Mouse (Mus musculus): ENCODE results near the gene Rcan1. TPM values are rescaled to one million over a fixed set of nuclear protein-coding genes. Genes with fewer than 3 reads are reported as not detected.

Gene Rcan1
- total RNA-seq, 2 experiments from 2014 or later = 87.4 to 90.2 TPM

DNA sequence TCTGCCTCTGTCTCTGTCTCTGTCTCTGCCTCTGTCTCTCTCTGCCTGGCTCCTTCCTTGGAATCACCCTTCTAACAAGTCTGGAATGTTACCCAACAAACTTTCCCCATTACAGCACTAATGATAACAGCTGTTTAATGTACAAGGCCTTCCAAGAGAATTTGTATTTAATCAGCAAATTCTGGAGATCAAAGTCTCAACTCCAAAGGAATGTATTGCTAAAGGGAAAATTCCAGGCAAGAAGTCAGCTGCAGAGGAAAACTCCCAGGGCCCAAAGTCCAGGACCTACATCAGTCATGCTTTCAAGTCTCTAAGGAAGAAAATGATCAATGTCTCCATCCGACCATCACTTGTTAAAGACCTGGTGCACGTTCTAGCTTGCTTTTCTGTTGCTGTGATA is 62.8 kb downstream of the Rcan1 start:
- no peak for DNase-seq
- intact Hi-C loops (cut with DNase I) = no loop called here

DNA sequence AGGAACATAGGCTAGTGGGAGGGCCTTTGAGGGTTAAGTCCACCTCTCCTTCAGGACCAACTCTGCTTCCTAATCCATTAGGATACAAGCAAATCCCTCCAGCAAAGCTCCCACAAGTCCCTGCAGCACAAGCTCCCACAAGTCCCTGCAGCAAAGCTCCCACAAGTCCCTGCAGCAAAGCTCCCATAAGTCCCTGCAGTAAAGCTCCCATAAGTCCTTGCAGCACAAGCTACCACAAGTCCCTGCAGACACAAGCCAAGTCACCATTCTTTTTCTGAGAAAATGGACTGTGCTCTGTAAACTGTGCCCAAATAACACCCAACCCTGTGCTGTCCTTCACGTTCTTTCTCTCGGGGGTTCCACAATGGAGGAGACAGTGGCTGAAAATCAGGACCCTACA is 66.5 kb downstream of the Rcan1 start:
- intact Hi-C loops (cut with DNase I) = no loop called here

DNA sequence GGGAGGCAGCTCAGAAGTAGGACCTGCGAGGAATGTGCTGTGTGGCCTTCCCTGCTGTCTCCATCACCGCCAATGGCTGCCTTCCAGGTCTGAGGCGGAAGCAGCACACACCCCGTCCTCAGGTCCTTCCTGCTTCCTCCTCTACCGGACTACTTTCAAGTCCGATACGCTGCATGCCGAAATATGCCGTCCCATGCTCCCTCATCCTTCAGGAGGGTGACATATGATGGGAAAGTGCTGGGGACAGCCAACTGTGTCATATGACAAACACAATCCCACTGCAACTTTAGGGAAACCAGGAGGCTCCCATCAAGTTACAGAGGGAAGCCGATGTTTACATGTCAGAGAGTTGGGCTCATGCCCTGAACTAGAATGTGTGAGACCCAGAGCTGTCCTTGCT is 67.6 kb downstream of the Rcan1 start:
- peak in 1 of 2 experiments; percentile 59 for DNase-seq
- intact Hi-C loops (cut with DNase I) = no loop called here

More for the DNA sequence above, 66.5 kb downstream of the Rcan1 start:
- DNase-seq = no peak

DNA sequence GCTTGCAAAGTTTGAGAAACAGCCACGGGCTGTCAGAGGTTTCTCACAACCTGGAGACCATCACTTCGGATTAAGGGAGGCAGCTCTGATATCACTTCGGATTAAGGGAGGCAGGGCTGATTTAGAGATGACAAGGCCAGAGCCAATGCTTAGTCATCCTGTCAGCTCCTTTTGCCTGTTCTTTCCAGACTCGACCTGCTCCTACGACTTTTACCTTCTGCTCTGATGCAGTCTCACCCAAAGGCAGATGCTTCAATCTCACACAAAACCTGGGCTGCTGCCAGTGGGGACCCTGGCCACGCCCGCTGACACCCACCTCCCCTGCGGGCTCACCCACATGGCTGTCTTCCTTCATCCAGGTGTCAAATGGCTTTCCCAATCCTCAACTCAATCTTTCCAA is 68.5 kb downstream of the Rcan1 start:
- DNase-seq = no peak
- intact Hi-C loops (cut with DNase I) = no loop called here

DNA sequence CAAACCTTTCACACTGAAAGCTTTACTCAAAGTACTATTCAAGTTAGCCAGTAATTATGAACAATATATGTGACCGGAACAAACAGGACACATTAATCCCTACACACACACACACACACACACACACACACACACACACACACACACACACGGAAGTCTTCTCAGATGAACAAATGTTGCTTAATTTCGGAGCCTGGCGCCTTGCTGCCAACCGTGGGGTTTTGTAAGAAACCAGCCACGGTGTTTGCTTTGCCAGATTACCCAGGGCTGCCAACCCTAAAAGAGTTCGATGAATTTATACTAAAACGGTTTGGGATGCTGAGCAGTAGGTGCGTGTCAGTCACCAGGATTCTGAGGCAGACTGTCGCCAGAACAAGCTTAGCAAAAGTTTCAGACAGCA is 69.5 kb downstream of the Rcan1 start:
- intact Hi-C loops (cut with DNase I) = no loop called here
- DNase-seq = no peak

DNA sequence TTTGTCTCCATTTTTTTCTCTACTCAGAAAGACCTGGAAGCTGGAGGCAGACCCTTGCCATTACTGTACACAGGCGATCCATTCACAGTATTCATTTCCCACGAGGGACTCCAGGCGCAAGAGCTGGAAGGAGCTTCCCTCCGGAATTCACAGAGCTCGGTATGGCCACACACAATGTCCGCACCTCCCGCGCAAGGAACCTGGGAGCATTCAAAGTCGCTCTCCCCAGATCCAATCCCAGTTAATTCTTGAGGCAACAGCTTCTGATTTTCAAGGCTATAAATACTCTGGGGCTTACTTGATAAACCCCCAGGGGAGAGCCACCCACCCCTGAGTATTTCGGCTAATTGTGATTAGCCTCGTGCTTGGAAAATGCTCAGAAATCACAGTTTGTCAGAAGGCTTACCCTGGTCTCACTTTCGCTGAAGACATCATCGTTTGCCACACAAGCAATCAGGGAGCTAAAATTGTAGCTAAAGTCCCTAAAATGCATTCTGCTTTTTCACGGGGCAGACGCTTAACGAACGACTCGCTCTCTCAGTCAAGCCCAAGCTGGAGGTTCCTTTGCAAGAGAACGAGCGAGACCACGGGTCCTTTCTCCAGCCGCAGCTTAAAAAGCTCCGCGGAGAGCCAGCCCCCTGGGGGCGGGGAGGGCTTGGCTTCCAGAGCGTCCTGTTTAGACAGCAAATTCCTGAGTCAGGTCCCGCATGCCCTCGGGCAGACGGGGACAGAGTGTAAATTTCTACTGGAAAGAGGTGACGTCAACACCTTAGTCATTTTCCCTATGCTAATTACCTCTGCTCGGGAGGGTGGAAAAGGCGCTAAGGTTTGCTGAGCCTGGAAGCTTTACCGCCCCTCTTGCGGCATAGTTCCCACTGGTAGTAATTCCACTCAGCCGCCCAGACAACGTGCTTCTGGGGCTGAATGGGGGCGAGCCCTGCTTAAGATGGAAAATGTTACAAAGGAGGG is 70.9 kb downstream of the Rcan1 start:
- DNase-seq = peak; percentile 92 to 94

DNA sequence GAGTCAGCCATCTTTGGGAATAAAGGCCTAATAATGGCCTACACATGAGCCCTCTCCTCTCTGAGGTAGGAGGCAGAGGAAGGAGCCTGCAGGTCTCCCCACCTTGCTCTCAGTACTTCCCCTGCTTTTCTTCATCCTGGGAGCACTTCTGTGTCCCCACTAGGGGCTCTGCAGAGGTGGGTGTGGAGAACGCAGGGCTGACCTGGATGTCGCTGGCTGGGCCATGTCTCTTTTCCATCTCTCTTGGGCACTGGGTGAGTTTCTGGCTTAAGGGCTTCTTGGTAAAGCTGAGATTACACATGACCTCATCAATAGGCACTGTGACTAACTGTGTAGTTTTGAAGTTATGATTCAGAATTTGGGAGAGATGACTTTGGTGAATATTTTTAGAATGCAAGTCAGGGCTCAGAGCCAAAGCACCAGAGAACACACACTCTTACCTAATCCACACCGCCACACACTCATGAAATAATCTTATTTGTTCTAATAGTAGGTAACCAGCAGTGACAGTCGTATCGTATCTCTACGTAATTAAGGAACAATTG is 72.0 kb downstream of the Rcan1 start:
- peak; percentile 57 to 66 for DNase-seq
- intact Hi-C loops (cut with DNase I) = loop anchor here (2.0 kb wide), 3 partner anchors 30 to 58 kb away; no protein-coding TSS in a partner anchor

More for the DNA sequence above, 70.9 kb downstream of the Rcan1 start:
- intact Hi-C loops (cut with DNase I) = loop anchor here (2.0 kb wide), 3 partner anchors 29 to 59 kb away; no protein-coding TSS in a partner anchor

DNA sequence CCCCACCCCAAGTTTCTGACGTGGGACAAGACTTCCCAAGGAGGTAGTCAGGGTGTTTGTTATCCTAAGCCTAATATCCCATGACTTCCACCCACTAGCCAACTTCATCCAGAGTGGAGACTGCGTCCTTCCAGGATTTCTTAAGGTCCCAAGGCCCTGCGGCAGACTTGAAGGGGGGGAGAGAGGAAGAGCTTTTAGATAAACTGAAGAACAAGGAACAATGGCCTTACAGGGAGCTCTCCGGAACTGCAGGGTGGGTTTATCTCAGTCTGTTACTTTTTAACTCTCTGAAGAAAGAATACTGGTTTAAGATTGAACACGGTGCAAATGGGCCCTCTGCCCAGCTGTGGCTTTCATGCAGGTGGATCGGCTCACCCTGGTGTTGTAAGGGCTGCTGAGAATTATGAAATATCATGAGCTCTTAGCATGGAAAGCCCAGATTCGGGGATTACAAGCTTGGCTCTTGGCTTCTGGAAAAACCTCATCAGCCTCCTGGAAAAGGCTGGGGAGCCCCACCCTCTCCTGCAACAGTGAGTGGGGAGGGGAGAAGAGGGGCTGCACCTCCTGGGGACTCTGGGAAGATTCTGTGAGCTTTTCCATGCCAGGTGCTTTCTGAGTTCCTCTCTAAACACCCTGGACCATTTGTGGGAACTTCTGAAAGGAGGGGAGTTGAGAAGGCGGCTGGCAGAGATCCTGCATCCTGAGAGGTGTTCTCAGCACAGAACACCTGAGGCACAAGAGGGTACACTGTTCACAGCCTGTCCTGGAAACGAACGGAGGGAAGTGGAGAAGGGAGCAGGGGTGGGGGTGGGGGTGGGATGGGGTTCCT is 72.7 kb downstream of the Rcan1 start:
- DNase-seq = no peak
- intact Hi-C loops (cut with DNase I) = loop anchor here (2.0 kb wide), 3 partner anchors 31 to 57 kb away; no protein-coding TSS in a partner anchor

DNA sequence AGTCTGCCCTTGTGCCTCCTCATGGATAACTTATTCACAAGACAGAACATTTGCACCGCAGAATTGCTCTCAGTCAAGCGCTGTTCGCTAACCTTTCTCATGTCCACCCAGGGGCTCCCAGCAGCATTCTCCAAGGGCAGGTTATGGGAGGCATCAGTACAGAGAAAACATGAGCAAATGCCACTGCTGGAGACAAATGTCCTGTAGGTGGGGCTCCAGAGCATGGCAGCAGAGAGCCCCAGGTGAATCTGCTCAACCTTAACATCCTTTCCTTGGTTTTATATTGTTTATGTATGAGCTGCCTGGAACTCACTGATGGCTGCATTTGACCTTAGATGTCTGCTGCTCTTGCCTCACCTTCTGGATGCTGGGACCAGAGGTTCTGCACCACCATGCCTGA is 76.9 kb downstream of the Rcan1 start:
- DNase-seq = no peak
- intact Hi-C loops (cut with DNase I) = no loop called here

DNA sequence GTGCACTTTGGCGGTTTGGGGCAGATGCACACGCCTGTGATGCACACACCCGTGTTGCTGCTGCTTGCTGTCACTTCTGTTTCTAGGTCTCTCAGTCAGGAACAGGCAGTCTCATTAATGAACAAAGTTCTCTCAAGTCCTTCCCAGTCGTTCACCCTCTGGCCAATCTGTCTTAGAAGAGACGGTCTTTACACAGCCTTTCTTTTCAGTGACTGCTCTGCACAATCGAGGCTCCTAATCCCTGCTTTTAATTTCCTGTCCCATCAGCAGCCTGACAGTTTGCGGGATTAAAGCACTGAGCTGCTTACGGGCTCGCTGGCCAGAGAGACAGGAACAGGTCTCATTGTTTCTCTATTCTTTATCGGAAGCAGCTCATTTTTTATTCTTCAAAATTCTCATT is 83.0 kb downstream of the Rcan1 start:
- DNase-seq = no peak
- intact Hi-C loops (cut with DNase I) = no loop called here

DNA sequence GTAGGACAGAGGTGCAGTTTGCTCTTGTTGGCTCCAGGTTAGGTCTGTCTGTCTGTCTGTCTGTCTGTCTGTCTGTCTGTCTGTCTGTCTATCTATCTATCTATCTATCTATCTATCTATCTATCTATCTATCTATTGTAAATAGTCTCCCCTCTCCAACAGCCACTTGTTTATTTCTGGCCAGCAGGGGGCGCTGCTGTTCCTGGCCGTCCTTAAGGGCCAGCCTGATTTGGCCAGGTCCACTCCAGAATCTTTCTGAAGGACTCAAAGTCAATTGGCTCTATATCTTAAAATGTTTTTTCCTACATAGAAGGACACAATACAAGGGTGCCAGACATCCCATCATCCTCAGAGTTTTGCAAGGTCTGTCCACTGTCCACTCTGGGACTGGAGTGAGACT is 85.6 kb downstream of the Rcan1 start:
- DNase-seq = peak; percentile 68 to 84
- intact Hi-C loops (cut with DNase I) = loop anchor here (1.0 to 2.0 kb wide), 4 partner anchors 44 to 94 kb away; no protein-coding TSS in a partner anchor

DNA sequence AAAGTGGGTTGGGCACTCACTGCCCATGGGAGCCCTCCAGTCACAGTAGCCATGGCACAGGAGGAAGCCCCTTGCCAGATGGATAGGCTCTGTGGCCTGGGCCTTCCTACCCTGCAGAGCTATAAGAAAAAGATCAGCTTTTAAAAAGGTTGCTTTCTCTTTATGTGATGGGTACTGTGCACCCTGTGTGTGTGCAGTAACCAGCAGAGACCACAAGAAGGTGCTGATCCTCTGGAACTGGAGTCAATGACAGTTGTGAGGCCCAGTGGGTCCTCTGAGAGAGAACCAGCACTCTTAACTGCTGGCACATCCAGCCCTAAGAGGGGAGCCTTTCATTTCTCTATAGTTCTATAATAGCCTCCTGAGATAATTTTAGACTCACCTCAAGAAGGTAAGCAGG is 87.3 kb downstream of the Rcan1 start:
- DNase-seq = no peak
- intact Hi-C loops (cut with DNase I) = no loop called here

DNA sequence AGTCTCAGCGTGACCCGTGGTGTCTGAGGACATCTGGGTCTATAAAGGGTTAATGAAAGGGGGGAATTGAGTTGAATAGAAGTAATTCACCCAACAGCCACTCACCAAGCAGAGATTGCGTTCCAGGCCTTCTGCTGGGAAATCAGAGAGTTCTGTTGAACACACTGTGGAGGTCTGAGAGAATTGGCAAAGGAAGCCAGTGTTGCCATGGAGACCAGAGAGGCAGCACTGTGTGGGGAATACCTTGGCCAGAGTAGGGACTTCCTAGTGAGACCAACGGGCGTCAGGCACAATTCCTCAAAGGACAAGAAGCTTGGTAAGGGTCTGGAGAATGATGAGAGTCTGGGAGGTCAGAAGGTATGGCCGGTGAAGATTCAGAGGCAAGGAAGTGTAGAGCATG is 88.2 kb downstream of the Rcan1 start:
- intact Hi-C loops (cut with DNase I) = no loop called here
- DNase-seq = no peak

DNA sequence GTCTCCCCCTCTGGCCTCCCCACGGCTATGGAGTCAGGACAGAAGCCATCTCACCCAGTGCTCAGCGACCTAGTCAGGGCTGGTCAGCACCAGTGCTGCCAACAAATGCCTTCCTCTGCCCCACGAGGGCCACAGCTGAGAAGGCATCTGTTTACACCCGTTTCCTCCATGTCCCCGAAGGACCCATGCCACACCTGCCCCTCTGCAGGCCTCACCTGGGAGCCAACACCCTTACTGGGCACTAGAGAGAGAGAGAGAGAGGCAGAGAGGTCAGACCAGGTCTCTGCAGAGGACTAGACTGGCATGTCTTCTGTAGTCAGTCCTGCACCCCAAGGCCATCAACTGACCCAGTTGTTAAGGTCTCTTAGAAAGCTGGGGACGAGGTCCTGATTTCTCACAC is 89.6 kb downstream of the Rcan1 start:
- no peak for DNase-seq
- intact Hi-C loops (cut with DNase I) = no loop called here

DNA sequence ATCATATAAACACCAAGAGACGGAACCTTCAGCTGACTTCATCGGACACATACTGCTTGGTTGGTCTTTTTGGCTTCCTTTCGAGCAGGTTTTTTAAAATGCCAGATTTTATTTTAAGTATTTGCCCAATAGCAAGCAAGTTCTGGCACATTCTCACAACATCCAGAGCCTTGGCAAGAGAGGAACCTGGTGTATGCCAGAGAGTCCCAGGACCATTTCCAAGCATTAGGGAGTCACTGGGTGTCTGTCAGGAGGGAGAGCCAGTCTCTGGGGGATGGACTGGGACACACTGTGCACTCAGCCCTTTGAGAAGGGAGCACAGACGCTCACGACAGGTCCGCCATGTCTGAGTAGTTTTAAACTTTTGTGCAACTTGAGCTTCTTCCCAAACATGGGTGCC is 93.7 kb downstream of the Rcan1 start:
- intact Hi-C loops (cut with DNase I) = no loop called here
- DNase-seq = no peak

DNA sequence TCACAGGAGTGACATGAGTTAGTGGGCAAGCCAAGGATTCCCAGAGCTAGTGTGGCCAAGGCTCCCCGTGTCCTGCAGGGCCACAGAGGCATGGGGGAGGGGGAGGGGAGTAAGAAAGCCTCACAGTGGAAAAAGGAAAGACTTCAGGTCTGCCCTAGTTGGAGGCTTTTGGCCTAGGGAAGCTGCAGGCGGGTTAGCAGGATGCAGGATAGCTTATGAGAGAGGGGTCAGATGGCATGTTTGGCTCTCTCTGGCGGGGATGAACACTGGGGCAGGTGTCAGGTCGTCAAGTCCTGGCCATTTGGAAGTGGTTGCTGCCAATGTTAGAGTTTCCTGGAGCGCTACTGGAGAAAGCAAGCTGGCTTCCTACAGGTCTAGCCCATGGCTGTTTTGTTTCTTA is 99.0 kb downstream of the Rcan1 start:
- intact Hi-C loops (cut with DNase I) = no loop called here
- no peak for DNase-seq

DNA sequence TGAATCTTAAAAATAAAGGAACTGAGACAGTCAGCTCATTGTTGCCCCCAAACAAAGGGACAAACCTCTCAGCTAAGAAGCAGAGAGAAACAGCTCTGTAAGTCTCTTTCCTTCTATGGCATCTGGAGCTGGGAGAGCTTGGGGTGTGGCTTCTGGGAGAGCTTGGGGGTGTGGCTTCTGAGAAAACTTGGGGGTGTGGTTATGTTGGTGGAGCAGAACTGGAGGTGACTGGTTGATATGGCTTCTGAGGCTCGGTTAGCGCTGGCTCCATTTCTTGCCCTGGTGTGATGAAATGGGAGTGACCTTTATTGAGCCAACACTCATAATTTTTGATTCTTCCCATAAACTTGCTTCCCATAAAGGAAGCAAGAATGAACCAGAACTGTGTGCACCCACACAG is 101.4 kb downstream of the Rcan1 start:
- intact Hi-C loops (cut with DNase I) = no loop called here
- DNase-seq = no peak

DNA sequence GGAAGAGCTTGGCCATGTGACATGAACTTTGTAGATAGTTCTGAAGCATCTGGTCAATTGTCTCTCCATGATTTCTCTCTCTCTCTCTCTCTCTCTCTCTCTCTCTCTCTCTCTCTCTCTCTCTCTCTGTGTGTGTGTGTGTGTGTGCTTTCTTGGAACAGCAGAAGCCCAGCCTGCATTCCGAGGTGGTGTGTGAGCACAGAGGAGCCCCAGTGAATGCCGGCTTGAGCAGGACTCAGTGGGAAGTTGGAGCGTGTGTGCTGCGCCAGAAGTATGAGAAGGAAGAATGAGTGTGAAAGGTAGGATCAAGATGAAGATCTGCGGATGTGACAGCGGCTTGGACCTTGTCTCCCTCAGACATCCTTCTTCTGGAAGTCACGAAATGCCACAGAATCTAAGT is 105.2 kb downstream of the Rcan1 start:
- intact Hi-C loops (cut with DNase I) = no loop called here
- DNase-seq = no peak

DNA sequence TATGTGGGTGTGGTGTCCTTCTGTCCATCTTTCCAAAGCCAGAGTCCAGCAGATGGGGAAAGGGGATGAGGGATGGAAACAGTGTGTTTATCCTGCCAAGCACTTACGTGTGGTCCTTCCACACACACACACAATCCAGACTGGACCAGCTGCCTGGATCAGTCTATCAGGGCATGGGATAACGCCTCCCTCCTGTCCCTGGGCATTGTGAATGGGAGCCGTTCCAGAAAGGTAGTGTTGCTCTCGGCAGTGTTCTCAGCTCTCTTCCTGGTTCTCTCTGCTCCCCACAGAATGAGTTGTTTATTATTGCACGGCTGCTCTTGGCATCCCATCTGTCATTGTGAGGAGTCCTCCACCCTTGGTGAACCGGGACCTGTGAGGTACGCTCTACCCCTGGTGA is 110.0 kb downstream of the Rcan1 start:
- intact Hi-C loops (cut with DNase I) = no loop called here
- no peak for DNase-seq

DNA sequence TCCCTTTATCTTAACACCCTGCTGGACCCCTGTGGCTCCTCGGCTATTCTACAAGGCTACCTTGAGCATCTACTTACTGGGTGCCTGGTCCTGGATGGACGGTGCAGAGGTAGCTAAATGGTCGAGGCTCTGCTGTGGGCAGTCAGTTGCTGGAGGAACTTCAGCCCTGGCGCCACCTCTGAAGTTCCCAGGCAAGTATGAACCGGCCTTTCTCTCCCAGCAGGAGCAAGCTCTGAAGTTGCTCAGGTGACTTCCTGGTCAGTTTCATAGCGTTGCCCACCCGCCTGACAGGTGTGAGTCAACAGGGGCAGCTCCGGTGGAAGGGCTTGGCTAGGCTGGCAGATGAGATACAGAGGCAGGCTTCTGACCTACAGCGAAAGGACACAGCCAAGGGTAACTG is 111.4 kb downstream of the Rcan1 start, which contains the start of gene Kcne1:
Gene Kcne1, minus strand, starts transcription at position 240 of the 400 bp plus-strand sequence.
- DNase-seq = no peak
- intact Hi-C loops (cut with DNase I) = no loop called here

DNA sequence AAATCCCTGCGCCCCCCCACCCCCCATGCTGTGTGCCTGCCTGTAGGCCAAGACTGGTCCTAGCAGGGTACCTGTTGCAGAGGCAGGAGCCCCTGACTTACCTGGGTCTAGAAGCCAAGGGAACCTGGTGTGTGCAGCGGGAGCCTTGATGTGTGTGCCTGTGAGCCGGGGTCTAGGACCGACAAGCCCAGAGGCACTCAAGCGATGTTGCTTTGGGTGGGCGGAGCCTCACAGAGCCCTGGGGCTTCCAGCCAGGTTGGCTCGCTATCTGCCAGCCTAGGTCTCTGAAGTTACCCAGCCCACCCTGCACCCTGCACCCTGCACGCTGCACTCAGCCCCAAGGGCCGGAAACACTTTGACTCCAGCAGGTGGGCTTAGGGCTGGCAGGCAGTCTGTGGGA is 111.9 kb downstream of the Rcan1 start:
- intact Hi-C loops (cut with DNase I) = no loop called here
- DNase-seq = peak in 1 of 2 experiments; percentile 67
